ENCODE assay signal across 16 mouse cellular contexts in the genomic region with DNA sequence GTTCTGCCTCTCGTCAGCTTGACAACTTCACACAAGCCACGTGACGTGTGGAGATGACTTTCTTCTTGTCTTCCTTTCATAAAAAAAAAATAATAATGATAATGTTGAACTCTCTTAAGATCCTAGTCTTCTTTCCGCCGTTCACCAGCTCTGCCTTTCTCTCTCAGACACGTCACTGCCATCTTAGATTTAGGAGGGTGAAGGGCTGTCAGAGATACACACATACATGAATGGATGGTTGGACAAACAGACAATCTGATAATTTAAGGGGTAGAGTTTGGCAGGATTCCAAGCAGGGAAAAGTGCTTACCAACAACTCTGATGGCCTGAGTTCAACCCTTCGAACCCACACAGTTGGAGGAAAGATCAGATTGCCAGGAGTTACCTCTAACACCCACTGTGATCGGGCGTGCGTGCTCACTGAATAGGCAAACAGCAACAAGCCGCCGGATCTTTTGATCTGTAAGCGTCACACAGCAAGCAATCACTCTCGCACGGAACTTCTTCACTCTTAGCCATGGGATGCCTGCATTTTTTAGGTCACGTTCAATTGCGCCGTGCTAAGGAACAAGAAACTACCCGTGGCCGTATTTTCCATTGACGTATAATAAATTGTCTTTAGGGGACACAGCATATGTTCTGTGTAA.
DNase-seq lines count a peak whose midpoint lies in the region; ATAC-seq and TF ChIP-seq lines count a peak whose summit lies in the region.
"Had no signal": no experiment of that assay in that cellular context is flagged by ENCODE, and none has a peak within 500 bp of the region (broad histone marks: within the 10 kb centered on the region; RNA-seq: fewer than 3 reads in every experiment).

No protein-coding gene starts in this region.

- H3K9ac ChIP-seq in hindbrain, embryonic 13.5 days: 0 out of 2 replicates have a peak overlapping the region, but pooled peaks have one; percentile 8
- no peak overlapping the region for H3K9ac ChIP-seq in hindbrain, embryonic 16.5 days (ENCODE audit: low read depth, low read length)
- H3K9ac ChIP-seq in midbrain, embryonic 14.5 days (replicated peaks; ENCODE audit: low read length): no peak overlapping the region
- H3K9ac ChIP-seq: hindbrain, embryonic 14.5 days had no signal

- H3K4me3 ChIP-seq in gastrocnemius, adult 2 months: no peak overlapping the region; the same call in 1 of the 2 replicates
- no peak overlapping the region for H3K4me3 ChIP-seq in hindbrain, embryonic 13.5 days
- no peak overlapping the region for H3K4me3 ChIP-seq in hindbrain, embryonic 16.5 days (ENCODE audit: low read length)
- H3K4me3 ChIP-seq in midbrain, embryonic 14.5 days (replicated peaks; ENCODE audit: low read depth, low read length): no peak overlapping the region
- H3K4me3 ChIP-seq in midbrain, embryonic 10.5 days: no peak overlapping the region

- H3K9me3 ChIP-seq in hindbrain, embryonic 13.5 days: no peaks in the 10 kb centered on the region
- no peaks in the 10 kb centered on the region for H3K9me3 ChIP-seq in hindbrain, embryonic 16.5 days (ENCODE audit: control insufficient read depth, low read length)
- no peaks in the 10 kb centered on the region for H3K9me3 ChIP-seq in midbrain, embryonic 14.5 days (ENCODE audit: control insufficient read depth, low read length)
- no peaks in the 10 kb centered on the region for H3K9me3 ChIP-seq in midbrain, embryonic 10.5 days (replicated peaks)

- H3K27ac ChIP-seq in gastrocnemius, adult 2 months: peak overlapping the region; percentile 91
- H3K27ac ChIP-seq in hindbrain, embryonic 13.5 days: no peak overlapping the region
- no peak overlapping the region for H3K27ac ChIP-seq in hindbrain, embryonic 16.5 days (ENCODE audit: low read depth, low read length)
- H3K27ac ChIP-seq in midbrain, embryonic 14.5 days (replicated peaks; ENCODE audit: low read depth, low read length): 0 out of 2 replicates have a peak overlapping the region, but pooled peaks have one; percentile 26
- H3K27ac ChIP-seq in midbrain, embryonic 10.5 days (replicated peaks): no peak overlapping the region
- H3K27ac ChIP-seq: hindbrain, embryonic 14.5 days had no signal

- ATAC-seq in hindbrain, embryonic 13.5 days (ENCODE audit: low FRiP score): no peak
- no peak for ATAC-seq in hindbrain, embryonic 16.5 days
- ATAC-seq in midbrain, embryonic 14.5 days (ENCODE audit: low FRiP score, low TSS enrichment): no peak
- ATAC-seq in megakaryocyte progenitor cell, adult 5-6 weeks (replicated peaks; ENCODE audit: poor library complexity): peak; percentile 21
- ATAC-seq: forebrain, embryonic 16.5 days had no signal

- no peak for DNase-seq in gastrocnemius, adult 2 months
- DNase-seq in gastrocnemius, postnatal 4 days (ENCODE audit: low spot score in 2 of 2): no peak
- DNase-seq in midbrain, embryonic 14.5 days: no peak
- DNase-seq in midbrain, embryonic 10.5 days (ENCODE audit: low spot score): no peak
- DNase-seq in urinary bladder, postnatal 10 days (ENCODE audit: low spot score): no peak
- DNase-seq: adrenal gland, postnatal 36 days; cerebellum, adult 9-11 months; gastrocnemius, postnatal 10 days; kidney, adult 11 months; right cerebral cortex, postnatal 25 days; thymus, postnatal 4 days had no signal

- H3K27me3 ChIP-seq in hindbrain, embryonic 13.5 days: no peaks in the 10 kb centered on the region
- H3K27me3 ChIP-seq in hindbrain, embryonic 16.5 days (replicated peaks; ENCODE audit: control insufficient read depth, insufficient read depth, low read length): no peaks in the 10 kb centered on the region
- H3K27me3 ChIP-seq in midbrain, embryonic 14.5 days (ENCODE audit: control insufficient read depth, insufficient read depth, low read length): no peaks in the 10 kb centered on the region
- no peaks in the 10 kb centered on the region for H3K27me3 ChIP-seq in midbrain, embryonic 10.5 days (ENCODE audit: low read depth, poor library complexity, severe bottlenecking)

- no peak for TF ChIP-seq CTCF in gastrocnemius, adult 2 months (IDR thresholded peaks at IDR 0.05)

- H3K4me1 ChIP-seq in hindbrain, embryonic 13.5 days (replicated peaks): peaks cover 18% of the 10 kb centered on the region; the same call in 1 of the 2 replicates
- peaks cover 4% of the 10 kb centered on the region for H3K4me1 ChIP-seq in hindbrain, embryonic 16.5 days (ENCODE audit: control insufficient read depth, insufficient read depth, low read depth, low read length)
- H3K4me1 ChIP-seq in midbrain, embryonic 14.5 days (ENCODE audit: control insufficient read depth, insufficient read depth, low read length): peaks cover 4% of the 10 kb centered on the region; the same call in 1 of the 2 replicates
- H3K4me1 ChIP-seq in midbrain, embryonic 10.5 days: peaks cover 12% of the 10 kb centered on the region

- no peaks in the 10 kb centered on the region for H3K36me3 ChIP-seq in hindbrain, embryonic 13.5 days
- no peaks in the 10 kb centered on the region for H3K36me3 ChIP-seq in hindbrain, embryonic 16.5 days (ENCODE audit: control insufficient read depth, insufficient read depth, low read length)
- H3K36me3 ChIP-seq in midbrain, embryonic 14.5 days (ENCODE audit: control insufficient read depth, insufficient read depth, low read length): no peaks in the 10 kb centered on the region
- H3K36me3 ChIP-seq in midbrain, embryonic 10.5 days: no peaks in the 10 kb centered on the region

- WGBS in hindbrain, embryonic 13.5 days: 53% methylated on average over 21 of the region's 21 CpGs
- WGBS in hindbrain, embryonic 16.5 days: 45% methylated on average over 21 of the region's 21 CpGs
- WGBS in midbrain, embryonic 14.5 days: 44% methylated on average over 21 of the region's 21 CpGs
- 60% methylated on average over 21 of the region's 21 CpGs for WGBS in midbrain, embryonic 10.5 days

- H3K4me2 ChIP-seq in hindbrain, embryonic 13.5 days: no peak overlapping the region
- no peak overlapping the region for H3K4me2 ChIP-seq in hindbrain, embryonic 16.5 days (ENCODE audit: low read length)
- no peak overlapping the region for H3K4me2 ChIP-seq in midbrain, embryonic 14.5 days (ENCODE audit: low read length)
- H3K4me2 ChIP-seq: hindbrain, embryonic 14.5 days had no signal

- intact Hi-C loops in gastrocnemius, adult 2 months (cut with DNase I): no loop called here

Comparison
In these comparisons a context has a peak if more than half of its experiments do, and no peak if none do; other contexts are left out.
1. H3K27ac ChIP-seq: peak in gastrocnemius, adult 2 months (single experiment) and midbrain, embryonic 14.5 days (single experiment); none in hindbrain, embryonic 13.5 days (single experiment), hindbrain, embryonic 16.5 days (single experiment) and midbrain, embryonic 10.5 days (single experiment).